Mouse (Mus musculus) urinary bladder, adult 18-20 months (tissue): Measurements from ENCODE around the gene Podn.
A peak's percentile ranks its signal among the peaks of the same experiment; 100 is the strongest.

Source experiments
- DNase-seq, 2 experiments: peaks; one replicate each; pipeline ENCODE4 v3.0.0; 2022; ENCODE audit warnings: low spot score in 2 of 2, mixed read lengths in 2 of 2

Gene Podn

GRCm38 (mm10) chr4:108007532-108008103 lies 88.6 kb downstream of the Podn start:
- DNase-seq = no peak

DNA sequence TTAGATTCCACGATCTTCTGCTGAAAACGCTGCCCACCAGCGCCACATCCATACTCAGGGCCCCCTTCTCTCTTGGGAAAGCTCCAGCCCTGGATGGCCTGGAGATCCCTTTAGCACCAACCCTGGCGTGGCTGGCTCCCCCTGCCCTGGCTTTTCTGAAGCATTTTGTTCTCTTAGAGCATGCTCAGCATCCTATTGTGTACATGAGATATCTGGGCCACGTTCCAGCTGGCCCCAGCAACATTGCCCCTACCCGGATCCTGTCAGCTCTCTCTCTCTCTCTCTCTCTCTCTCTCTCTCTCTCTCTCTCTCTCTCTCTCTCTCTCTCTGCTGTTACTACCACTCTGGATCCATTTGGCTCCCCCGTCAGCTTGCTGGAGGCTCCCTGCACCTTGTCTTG lies 90.9 kb downstream of the Podn start:
- no peak for DNase-seq

- peak in 1 of 2 experiments; percentile 52 for DNase-seq
These were observed 96.9 kb downstream of the Podn start for GRCm38 (mm10) chr4:107999380-107999779.

DNA sequence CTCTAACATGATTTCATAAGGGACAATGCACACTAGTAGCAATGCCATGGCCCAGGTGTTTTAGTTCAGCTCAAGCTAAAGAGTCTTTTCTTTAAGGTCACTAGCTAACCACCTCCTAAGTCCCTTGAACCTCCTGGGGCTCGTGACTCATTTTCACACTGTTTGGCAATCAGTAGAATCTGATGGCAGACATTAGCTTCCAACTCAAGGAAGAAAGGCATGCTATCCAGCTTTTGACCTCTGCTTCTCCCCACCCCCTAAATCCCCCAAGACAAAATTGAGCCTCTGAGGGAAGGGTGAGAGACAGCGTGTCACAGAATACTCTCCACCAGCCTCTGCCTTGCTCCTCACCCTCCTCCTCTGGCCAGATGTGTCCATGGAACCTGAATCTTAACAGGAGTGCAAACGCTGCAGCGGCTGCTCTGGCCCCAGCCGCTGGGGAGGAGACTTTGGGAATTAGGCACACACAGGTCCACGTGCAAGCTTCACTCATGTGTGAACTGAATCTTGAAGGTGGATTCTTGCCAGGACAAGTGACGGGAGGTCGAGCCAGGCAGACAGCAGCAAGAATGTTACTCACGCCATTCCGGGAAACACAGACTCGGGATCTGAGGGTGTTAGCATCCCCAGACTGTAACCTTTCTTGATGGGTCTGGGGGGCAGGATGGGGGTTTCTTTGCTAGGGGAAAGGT lies 97.5 kb downstream of the Podn start:
- DNase-seq = peak in 1 of 2 experiments; percentile 59

DNA sequence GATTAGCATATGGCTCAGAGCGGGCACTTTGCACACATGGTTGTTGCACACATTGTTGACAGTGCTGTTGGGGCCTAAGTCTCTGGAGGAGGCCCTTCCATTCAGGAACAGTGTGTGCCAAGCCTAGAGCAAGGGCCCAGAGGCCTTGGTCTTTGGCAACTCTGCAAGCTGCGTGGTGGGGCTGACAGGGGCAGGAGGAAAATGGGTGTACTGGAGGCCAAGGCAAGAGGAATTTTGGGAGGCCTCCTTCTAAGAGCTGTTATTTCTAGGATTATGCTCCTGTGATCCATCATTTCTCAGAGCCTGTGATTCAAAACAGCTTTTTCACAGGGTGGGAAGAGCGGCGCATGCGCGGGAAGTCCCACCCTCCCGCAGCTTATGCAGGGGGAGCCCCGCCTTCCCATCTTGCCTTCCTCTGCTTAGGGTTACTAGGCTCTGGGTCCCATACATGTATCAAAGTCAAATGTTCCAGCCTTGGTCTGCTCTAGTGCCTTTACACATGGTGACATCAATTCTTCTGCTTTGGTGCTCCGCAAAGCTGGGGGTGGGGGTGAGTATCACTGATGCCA lies 99.7 kb downstream of the Podn start:
- DNase-seq = peak in 1 of 2 experiments; percentile 39

GRCm38 (mm10) chr4:107995727-107996126 lies 100.5 kb downstream of the Podn start:
- DNase-seq = no peak

DNA sequence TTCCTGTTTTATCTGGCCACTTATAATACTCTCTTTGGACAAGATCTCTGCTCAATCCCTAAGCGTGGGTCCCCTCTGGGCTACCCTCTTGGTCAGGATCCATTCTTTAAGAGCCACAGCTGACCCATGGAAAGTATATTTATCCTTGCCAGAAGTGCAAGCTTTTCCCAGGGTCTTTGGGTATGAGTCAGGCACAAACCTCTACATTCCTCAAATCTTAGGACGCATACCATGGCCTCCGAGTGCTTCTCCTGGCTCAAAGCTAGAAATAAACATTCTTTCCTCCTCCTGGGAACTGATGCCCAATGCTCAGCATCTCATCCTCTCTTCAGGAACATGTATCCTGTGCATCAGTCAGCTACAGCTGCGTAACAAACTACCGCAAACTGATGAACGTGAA lies 101.2 kb downstream of the Podn start:
- no peak for DNase-seq

DNA sequence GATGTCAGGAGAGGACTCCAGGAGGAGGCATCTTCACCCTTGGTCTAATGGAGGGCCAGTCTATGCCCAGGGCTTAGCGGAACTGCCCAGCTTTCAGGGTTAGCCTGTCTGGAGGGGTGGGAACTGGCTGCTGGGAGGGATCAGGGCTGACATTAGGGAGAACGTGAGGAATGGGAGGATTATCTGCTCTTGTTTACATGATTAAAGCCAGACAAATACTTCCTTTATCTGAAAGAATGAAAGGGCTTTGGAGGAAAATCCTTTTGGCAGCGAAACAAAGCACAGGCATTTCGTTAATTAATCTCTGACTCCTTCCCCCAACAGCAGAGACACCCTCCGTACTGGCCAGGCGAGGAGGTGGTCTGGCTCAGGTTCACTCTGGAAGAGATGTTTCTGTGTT lies 104.4 kb downstream of the Podn start:
- no peak for DNase-seq

GRCm38 (mm10) chr4:107990818-107991217 lies 105.4 kb downstream of the Podn start:
- no peak for DNase-seq

- DNase-seq = no peak
These were observed 107.3 kb downstream of the Podn start for GRCm38 (mm10) chr4:107988931-107989330.

GRCm38 (mm10) chr4:107986386-107987168 lies 109.7 kb downstream of the Podn start:
- DNase-seq = no peak

DNA sequence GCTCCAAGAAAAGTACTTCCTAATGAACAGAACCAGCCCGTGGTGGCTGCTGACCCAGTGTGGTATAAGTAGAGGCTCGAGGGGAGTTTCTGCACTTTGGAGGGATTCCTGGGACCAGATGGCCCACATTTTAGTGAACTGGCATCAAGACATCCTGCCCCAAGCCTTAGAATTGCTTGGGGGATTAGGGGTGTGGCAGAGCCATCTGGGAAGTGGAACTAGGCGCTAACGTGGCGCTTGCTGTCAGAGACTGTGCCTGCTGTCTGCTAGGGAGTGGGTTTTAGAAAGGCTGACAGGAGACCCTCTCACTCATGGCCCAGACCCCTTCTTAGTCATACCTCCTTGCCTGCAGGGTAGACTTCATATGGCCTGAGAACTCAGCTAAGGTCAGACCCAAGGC lies 110.4 kb downstream of the Podn start:
- no peak for DNase-seq

DNA sequence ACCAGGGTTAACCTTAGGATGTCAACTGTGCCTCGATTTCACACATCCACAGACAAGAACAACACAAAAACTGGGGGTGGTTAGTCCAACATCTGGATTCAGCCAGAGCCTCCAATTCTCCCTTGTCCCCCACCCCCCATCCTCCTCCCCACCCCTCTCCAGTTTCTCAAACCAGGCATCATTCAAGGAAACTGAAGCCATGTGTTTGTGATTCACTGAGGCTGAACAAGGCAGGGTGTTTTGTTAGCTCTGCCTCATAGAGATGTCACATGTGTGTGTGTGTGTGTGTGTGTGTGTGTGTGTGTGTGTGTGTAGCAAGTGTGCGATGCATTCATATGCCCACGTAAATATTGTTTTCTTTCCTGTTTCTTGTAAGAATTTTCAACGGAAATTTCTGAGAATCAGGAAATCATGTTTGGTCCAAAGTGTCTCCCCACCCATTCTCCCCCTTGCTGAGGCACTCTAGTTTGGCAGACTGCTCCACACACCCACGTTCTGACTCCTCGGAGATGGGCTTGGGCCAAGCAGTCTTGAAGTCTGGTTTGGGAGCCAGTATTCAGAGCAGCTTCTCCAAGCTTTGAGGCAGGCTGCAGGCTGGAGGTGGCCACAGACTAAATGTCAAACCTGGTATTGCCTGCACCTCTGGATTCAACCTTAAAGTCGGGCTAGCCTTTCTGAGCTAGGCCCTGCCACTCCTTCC lies 111.8 kb downstream of the Podn start:
- peak in 1 of 2 experiments; percentile 77 for DNase-seq

- no peak for DNase-seq
These were observed 112.5 kb downstream of the Podn start for GRCm38 (mm10) chr4:107983717-107984116.

- no peak for DNase-seq
These were observed 116.1 kb downstream of the Podn start for GRCm38 (mm10) chr4:107980002-107980600.

DNA sequence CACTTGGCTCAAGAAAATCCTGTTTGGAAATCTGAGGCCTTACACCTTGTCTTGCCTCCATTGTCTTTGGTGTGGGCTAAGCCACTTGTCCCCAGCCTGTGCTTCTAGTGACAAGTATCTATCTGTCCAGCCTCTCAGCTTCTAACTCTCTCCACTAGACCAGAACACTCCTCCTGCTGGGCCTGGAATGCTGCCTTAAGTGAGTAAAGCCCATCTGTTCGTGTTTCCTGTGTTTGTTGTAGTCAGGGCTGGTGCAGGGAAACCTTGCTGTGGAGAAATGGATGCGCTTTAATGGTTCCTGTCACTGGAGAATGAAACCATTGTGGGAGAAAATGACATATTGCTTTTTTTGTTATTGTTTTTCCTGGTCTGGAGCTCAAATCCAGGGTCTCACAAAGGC lies 116.7 kb downstream of the Podn start:
- DNase-seq = no peak

DNA sequence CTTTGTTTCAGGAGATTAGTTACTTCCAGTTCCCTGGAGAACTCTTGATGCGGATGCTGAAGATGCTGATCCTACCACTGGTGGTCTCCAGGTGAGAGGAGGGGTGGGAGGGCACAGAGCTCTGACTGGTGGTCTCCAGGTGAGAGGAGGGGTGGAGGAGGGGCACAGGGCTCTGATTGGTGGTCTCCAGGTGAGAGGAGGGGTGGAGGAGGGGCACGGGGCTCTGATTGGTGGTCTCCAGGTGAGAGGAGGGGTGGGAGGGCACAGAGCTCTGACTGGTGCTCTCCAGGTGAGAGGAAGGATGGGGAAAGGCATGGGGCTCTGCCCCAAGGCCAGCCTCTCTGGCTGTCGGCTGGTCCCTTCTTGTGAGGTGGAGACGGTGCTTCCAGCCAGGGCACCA lies 118.7 kb downstream of the Podn start:
- no peak for DNase-seq

DNA sequence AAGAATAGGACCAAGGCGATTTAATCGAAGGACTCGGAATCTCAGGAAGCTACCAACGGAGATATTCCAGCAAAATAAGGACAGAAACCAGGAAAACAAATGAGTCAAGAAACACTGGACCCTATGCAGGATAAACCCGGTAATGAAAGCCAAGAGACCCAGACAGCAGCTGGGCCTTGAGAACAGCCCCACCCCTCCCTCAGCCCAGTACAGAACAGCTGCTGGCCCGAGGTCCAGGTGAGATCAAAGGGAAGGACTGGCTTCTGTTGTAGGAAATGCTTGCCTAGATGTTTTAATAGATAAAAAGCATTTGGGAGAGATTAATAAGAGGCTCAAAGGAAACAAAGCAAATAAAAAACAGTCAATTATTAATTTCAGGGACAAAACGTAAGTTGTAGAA lies 121.2 kb downstream of the Podn start:
- DNase-seq = no peak

DNA sequence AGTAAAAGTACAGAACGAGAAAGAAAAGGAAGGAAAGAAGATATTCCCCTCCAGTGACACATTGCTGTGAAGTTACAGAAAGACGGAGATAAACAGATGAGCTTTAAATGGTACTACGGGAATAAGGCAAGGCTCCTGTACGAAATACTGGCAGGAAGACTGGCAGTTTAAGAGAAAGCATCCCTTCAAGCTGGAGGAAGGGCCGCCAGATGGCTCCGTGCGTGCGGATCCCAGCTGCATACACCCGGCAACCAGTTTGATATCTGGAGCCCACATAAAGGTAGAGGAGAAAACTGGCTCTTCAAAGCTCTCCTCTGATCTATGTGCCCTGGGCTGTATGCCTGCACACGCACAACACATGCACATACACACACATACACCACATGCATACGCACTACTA lies 121.7 kb downstream of the Podn start:
- DNase-seq = no peak

GRCm38 (mm10) chr4:107971162-107971561 lies 125.1 kb downstream of the Podn start:
- no peak for DNase-seq

DNA sequence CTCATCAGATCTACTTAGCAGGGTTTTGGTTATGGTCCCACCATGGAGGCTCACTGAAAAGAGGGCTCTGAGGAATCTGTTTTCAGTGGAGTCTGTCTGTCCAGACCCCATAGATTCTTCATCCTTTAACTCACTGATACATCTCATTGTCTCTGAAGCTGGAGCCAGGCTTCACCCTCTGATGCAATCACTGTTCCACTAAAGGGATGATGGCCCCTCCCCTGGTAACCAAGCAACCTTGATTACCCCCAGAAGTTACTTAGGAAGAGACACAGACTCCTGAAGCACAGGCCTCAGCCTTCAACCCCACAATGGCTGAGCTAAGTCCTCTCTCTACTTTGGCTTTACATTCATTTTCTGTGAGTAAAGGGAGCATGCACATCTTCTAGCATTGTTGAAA lies 126.5 kb downstream of the Podn start:
- DNase-seq = peak in 1 of 2 experiments; percentile 38
